Mouse (Mus musculus) midbrain, embryonic 15.5 days (tissue): ENCODE data around the gene Pitpnb. TPM values are rescaled to one million over a fixed set of nuclear protein-coding genes. Genes with fewer than 3 reads are reported as not detected.
A peak's percentile ranks its signal among the peaks of the same experiment; 100 is the strongest.

ENCODE experiments used
- ATAC-seq: fragments of 200-750 bp; cut with Nextera tagmentation; replicated peaks from 2 replicates; pipeline ENCODE4 v1.8.0; 2017; ENCODE audit warnings: moderate TSS enrichment
- H3K27ac ChIP-seq: fragments of 300-500 bp; sonication (generic); 2 replicates; pipeline ENCODE4 v1.5.1; 2015; ENCODE audit warnings: mild to moderate bottlenecking, inconsistent platforms
- H3K27me3 ChIP-seq: fragments of 300-500 bp; sonication (generic); replicated peaks from 2 replicates; pipeline ENCODE4 v1.6.1; 2015; ENCODE audit warnings: inconsistent platforms
- H3K36me3 ChIP-seq: fragments of 300-500 bp; sonication (generic); replicated peaks from 2 replicates; pipeline ENCODE4 v1.6.1; 2015; ENCODE audit warnings: inconsistent platforms
- H3K4me1 ChIP-seq: fragments of 300-500 bp; sonication (generic); 2 replicates; pipeline ENCODE4 v1.6.1; 2015; ENCODE audit warnings: inconsistent platforms
- H3K4me2 ChIP-seq: fragments of 300-500 bp; sonication (generic); 2 replicates; pipeline ENCODE4 v1.6.1; 2015; ENCODE audit warnings: inconsistent platforms, mild to moderate bottlenecking, moderate library complexity
- H3K4me3 ChIP-seq: fragments of 300-500 bp; sonication (generic); 2 replicates; pipeline ENCODE4 v1.5.1; 2015; ENCODE audit warnings: mild to moderate bottlenecking, inconsistent platforms
- H3K9ac ChIP-seq: fragments of 300-500 bp; sonication (generic); 2 replicates; pipeline ENCODE4 v1.6.1; 2015; ENCODE audit warnings: mild to moderate bottlenecking, inconsistent platforms
- H3K9me3 ChIP-seq: fragments of 300-500 bp; sonication (generic); 2 replicates; pipeline ENCODE4 v1.6.1; 2016; ENCODE audit warnings: inconsistent platforms
- WGBS: fragments of 180-500 bp; shearing (Covaris S2); methylation state at CpG from one replicate; pipeline ENCODE4 v1.1.7; 2015; ENCODE audit warnings: mixed read lengths; 5-methylcytosine and 5-hydroxymethylcytosine counted together
- polyA plus RNA-seq: library from polyadenylated mRNA; unstranded; fragments of >200 nt; fragmentation: Nextera tagmentation; extraction: Ambion mirVana; gene quantifications from 2 replicates; pipeline ENCODE4 v1.2.1, GENCODE M21; 2015

Gene Pitpnb
- polyA plus RNA-seq, 1 experiment from 2014 or later, result 98.0 TPM

DNA sequence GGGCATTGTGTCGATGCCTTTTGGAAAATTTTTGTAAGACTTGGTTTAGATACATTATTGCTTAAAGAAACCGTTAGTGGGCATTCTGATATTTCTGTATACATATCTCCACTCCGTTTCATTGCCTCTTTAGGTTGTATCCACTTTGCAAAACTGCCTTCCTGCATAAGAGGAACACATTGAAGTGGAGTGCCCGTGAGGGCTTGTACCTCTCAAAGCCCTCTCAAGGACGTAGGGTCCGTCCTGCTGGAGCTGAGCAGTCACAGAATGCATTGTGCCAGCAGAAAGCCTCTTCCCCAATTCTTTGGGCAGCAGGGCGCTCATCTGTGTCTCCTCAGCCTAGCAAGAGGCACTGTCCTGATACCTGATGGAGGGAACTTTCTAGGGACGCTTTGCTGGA lies 30.5 kb downstream of the Pitpnb start:
- ATAC-seq, result no peak
- H3K4me3 ChIP-seq, result no peak overlapping the region
- no peak overlapping the region for H3K4me2 ChIP-seq
- WGBS, result 87% methylated on average over 8 of the region's 8 CpGs
- H3K9ac ChIP-seq, result no peak overlapping the region
- H3K36me3 ChIP-seq, result peaks cover 22% of the 10 kb centered on the region
- peaks cover 8% of the 10 kb centered on the region for H3K4me1 ChIP-seq
- no peaks in the 10 kb centered on the region for H3K9me3 ChIP-seq
- no peak overlapping the region for H3K27ac ChIP-seq
- no peaks in the 10 kb centered on the region for H3K27me3 ChIP-seq

DNA sequence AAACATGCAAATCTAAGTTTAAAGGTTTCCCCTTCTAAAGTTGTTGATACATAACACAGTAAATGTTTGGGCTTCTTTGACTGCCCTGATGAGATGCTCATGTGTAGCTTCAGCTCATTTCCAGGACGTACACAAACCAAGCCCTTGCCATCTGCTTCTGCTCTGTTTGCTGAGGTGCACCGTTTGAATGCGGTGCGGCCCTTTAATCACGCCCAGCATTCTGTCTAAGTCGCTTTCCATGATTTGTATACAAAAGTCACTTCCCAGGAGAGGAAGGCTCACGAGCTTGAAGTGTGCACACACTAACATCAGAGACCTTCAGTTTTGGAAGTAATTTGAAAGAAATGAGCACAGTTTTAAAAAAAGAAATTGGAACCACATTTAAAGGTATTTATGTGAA lies 31.3 kb downstream of the Pitpnb start:
- H3K27ac ChIP-seq, result no peak overlapping the region
- peaks cover 15% of the 10 kb centered on the region for H3K36me3 ChIP-seq
- no peak for ATAC-seq
- no peak overlapping the region for H3K4me2 ChIP-seq
- H3K4me3 ChIP-seq, result no peak overlapping the region
- no peak overlapping the region for H3K9ac ChIP-seq
- peaks cover 15% of the 10 kb centered on the region for H3K4me1 ChIP-seq
- no peaks in the 10 kb centered on the region for H3K9me3 ChIP-seq
- no peaks in the 10 kb centered on the region for H3K27me3 ChIP-seq
- 52% methylated on average over 7 of the region's 7 CpGs for WGBS

DNA sequence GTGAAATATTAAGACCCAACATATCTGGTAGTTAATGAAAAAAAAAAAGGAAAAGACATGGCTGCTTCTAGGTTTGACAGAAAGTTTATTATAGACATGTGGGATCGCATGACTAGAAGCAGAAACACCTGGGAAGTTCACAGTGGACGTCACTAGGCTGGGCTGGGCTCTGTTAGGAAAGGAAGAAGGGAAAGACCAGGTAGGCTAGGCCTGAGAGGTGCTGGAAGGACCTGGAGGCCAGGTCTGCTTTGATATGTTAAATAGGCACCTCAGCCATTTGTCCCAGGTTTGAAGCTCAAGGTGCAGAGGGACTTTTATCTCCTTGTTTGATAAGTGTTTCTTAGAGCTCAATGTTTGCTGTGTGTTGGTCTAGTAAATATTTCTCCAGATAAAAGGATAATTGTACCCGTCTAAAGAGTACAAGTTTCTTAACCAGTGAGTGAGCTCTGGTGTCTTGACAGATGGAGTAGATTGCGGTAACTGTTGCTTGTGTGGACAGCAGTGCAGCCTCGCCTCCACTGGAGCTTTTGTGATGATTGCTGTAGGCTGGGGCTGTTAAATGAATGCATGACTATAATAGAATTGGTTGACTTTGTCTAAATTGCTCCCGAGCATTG lies 33.0 kb downstream of the Pitpnb start:
- Histone ChIP-seq H3K27me3 (no peaks in the 10 kb centered on the region), H3K4me1 (peaks cover 32% of the 10 kb centered on the region), H3K4me2 (no peak overlapping the region), H3K36me3 (peaks cover 13% of the 10 kb centered on the region), H3K27ac (no peak overlapping the region), H3K4me3 (no peak overlapping the region), H3K9me3 (no peaks in the 10 kb centered on the region), H3K9ac (no peak overlapping the region)
- WGBS, result 68% methylated on average over 6 of the region's 6 CpGs
- no peak for ATAC-seq

DNA sequence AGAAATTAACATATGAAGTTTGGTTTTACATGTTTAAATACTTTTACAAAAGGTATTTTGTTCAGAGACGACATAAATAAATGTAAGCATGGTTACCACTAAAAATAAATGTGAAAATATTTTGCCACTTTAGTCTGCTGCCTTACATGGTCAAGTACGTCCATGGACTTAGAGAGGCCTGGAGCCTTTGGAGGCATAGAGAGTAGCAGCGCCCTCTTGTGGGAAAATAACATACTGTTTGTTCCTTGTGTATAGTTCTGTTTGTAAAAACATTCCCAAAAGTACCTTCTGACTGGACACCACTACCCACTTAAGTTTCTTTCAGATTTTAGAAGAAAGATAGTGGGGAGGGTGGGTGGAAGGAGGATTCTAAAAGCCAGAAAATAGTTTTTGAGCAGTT lies 34.0 kb downstream of the Pitpnb start:
- Histone ChIP-seq H3K27ac (no peak overlapping the region), H3K4me1 (peaks cover 42% of the 10 kb centered on the region), H3K36me3 (peaks cover 3% of the 10 kb centered on the region; the same call in 1 of the 2 replicates), H3K27me3 (no peaks in the 10 kb centered on the region), H3K9me3 (no peaks in the 10 kb centered on the region), H3K4me3 (no peak overlapping the region), H3K4me2 (no peak overlapping the region), H3K9ac (no peak overlapping the region)
- 40% methylated on average over 3 of the region's 3 CpGs for WGBS
- no peak for ATAC-seq

DNA sequence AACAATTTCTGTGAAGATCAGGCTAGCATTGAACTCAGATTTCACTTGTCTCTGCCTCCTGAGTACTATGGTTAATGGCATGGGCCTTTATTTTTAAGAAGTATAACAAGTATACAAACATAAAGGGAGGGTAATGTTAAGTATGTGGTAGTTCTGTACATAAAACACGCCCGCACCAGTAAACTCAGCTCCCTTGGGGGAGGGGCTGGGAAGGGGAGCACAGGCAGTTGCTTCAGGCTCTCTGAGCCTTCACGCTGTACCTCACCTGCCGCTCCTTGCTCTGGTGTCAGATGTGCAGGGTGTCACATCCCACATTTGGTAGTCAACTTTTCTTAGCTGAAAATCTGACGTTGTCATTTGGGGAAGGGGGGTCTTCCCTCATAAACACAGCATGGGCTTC lies 35.6 kb downstream of the Pitpnb start:
- Histone ChIP-seq H3K9ac (no peak overlapping the region), H3K27ac (peak overlapping the region; percentile 55), H3K4me2 (no peak overlapping the region), H3K36me3 (peaks cover 3% of the 10 kb centered on the region; the same call in 1 of the 2 replicates), H3K4me1 (peaks cover 44% of the 10 kb centered on the region), H3K9me3 (no peaks in the 10 kb centered on the region), H3K27me3 (no peaks in the 10 kb centered on the region), H3K4me3 (no peak overlapping the region)
- 56% methylated on average over 5 of the region's 5 CpGs for WGBS
- ATAC-seq, result no peak

DNA sequence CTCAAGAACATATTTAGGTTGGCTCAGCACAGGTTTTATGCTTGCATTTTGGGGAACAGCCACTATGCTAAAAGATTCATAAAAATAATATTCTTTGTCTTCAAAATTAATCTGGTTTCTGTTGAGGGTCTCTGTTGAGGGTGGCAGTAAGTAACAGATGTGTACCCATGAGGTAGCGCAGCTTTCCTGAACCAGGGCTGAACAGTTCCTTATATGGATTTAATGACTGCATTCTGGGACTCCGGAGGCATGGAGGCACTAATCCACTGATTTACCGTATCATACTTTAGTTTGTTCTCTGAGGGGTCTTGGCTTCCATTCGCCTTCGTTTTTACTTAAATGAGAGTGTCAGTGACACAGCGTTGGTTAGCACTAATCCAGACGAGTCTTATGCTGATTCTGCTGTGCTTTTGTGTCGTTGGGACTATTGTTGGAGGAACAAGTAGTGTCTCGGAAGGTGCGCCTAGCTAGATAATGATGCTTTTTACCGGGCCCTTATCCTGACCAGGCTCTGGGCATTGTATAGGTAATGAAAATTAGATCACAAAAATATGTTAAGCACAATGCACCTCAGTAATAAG lies 37.5 kb downstream of the Pitpnb start:
- peaks cover 9% of the 10 kb centered on the region; the same call in 1 of the 2 replicates for H3K36me3 ChIP-seq
- H3K4me2 ChIP-seq, result no peak overlapping the region
- H3K4me3 ChIP-seq, result no peak overlapping the region
- H3K27me3 ChIP-seq, result no peaks in the 10 kb centered on the region
- 18% methylated on average over 11 of the region's 11 CpGs for WGBS
- no peaks in the 10 kb centered on the region for H3K9me3 ChIP-seq
- ATAC-seq, result peak; percentile 65; the same call in 1 of the 2 replicates
- no peak overlapping the region for H3K9ac ChIP-seq
- peak overlapping the region; percentile 79 for H3K27ac ChIP-seq
- peaks cover 44% of the 10 kb centered on the region for H3K4me1 ChIP-seq

DNA sequence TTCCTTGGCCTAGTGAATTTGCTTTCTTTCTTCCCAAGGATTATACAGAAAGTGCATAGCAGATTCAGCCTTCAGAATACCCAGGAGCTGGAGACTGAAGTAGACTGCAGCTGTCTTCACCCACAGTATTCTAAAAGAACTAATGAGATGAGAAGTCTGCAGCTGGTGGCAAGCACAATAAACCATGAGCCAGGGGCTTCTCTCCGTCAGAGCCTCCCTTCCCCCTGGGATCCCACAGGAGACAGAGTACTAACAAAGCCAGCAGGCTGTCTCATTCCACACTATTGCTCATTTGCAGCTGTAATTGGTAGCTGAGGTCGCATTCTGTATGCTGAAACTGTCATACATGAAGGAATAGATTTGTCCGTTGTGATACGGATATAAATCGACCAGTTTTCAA lies 38.0 kb downstream of the Pitpnb start:
- Histone ChIP-seq H3K27me3 (no peaks in the 10 kb centered on the region), H3K4me1 (peaks cover 44% of the 10 kb centered on the region), H3K9ac (no peak overlapping the region), H3K36me3 (peaks cover 9% of the 10 kb centered on the region; the same call in 1 of the 2 replicates), H3K4me2 (no peak overlapping the region), H3K9me3 (no peaks in the 10 kb centered on the region), H3K4me3 (no peak overlapping the region), H3K27ac (peak overlapping the region; percentile 79)
- 18% methylated on average over 5 of the region's 5 CpGs for WGBS
- peak; percentile 89 for ATAC-seq

DNA sequence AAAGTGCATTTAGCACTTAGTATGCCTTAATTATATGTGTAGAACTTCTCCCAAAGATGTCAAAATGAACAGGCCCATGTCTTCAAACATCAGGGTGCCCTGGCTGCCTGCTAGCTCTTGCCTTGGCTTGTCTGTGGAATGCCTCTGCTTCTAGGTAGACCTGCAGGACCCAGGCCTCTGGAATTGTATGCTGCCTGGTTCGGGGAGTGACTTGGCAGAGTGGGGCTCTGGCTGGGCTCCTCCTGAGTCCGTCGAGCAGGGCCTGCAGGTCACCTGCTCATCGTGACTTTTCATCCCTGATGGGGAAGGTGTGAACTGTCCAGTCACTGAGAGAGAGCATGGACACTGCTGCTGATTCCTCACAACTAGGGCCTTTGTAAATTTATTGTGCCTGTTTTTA lies 45.1 kb downstream of the Pitpnb start:
- no peak overlapping the region for H3K27ac ChIP-seq
- H3K36me3 ChIP-seq, result peaks cover 21% of the 10 kb centered on the region
- no peak overlapping the region for H3K9ac ChIP-seq
- H3K27me3 ChIP-seq, result no peaks in the 10 kb centered on the region
- WGBS, result 92% methylated on average over 4 of the region's 4 CpGs
- H3K9me3 ChIP-seq, result no peaks in the 10 kb centered on the region
- ATAC-seq, result no peak
- H3K4me3 ChIP-seq, result no peak overlapping the region
- H3K4me2 ChIP-seq, result no peak overlapping the region
- no peaks in the 10 kb centered on the region for H3K4me1 ChIP-seq

DNA sequence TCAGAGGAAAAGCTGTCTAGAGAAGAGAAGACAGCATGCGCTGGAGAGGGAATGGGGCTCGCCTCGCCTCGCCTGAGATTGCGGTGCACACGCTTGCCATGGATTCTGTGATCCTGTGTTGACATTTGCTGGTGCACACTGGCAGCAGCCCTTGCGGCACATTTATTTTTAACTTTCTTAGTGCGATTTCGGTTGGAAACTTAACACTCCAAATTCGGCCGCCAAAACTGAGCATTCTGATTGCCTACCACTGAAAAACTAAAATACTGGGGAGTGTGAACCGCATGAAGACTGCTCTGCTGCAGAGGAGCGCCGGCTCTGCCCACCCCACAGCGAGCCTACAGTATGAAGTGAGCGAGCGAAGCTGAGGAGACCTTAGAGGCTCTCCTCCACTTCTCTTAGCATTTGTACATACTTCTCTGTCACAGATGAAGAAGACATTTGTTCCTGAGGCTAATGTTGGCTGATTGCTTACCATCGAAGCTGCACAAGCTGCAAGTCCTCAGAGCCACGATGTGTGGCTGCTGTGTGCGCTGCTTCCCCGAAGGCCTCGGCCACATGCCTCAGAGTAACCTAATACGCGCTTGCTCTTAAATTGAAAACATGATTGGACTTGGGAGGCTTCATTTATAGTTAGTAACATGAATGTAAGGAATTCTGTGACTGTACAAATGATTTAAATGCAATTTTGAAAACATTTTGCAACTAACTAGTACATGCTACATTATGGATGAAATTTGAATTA lies 45.9 kb downstream of the Pitpnb start:
- no peak overlapping the region for H3K4me3 ChIP-seq
- H3K27ac ChIP-seq, result no peak overlapping the region
- H3K9ac ChIP-seq, result no peak overlapping the region
- no peaks in the 10 kb centered on the region for H3K4me1 ChIP-seq
- H3K4me2 ChIP-seq, result no peak overlapping the region
- no peaks in the 10 kb centered on the region for H3K9me3 ChIP-seq
- H3K36me3 ChIP-seq, result peaks cover 27% of the 10 kb centered on the region
- no peaks in the 10 kb centered on the region for H3K27me3 ChIP-seq
- 93% methylated on average over 24 of the region's 24 CpGs for WGBS
- ATAC-seq, result no peak

DNA sequence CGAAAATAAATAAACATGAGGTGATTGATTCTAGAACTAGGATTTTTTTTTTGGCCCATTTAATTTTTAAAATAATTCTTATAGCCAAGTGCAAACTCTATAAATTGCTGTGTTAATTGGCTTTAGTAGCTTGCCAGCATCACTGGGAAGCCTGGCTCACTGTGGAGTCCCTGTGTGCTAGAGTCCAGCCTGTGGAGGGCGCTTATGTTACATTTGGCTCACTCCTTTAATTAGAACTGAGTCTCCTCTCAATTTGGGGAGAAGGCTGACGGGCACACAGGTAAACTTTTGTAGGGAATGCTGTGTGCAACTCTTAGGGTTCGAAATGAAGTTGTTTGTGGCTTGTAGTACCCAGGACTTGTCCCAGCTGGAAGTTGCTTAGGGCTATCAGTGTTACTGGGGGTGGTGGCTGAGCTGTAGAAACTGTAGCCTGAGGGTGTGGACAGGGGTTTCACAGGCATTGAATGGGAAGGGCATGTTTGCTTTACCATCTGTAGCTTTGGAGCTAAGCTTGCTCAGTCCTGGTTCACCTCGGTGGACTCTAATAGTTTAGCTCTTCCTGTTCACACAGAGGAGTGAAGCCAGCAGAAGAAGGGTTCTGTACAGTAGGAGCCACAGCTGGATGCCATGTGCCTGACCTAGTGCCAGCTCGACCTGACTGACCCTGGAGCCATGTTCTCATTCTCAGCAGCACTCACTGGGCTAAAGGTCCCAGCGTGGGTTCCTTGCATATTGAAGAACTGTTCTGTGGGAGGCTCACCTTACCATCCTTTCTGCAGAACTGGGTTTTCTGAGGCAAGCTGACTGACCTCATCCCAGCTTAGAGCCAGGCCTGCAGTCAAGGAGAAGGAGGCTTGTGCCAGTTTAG lies 47.8 kb downstream of the Pitpnb start:
- no peaks in the 10 kb centered on the region for H3K9me3 ChIP-seq
- H3K4me1 ChIP-seq, result no peaks in the 10 kb centered on the region
- no peak overlapping the region for H3K4me3 ChIP-seq
- ATAC-seq, result no peak
- WGBS, result 84% methylated on average over 7 of the region's 7 CpGs
- no peak overlapping the region for H3K4me2 ChIP-seq
- H3K9ac ChIP-seq, result no peak overlapping the region
- no peaks in the 10 kb centered on the region for H3K27me3 ChIP-seq
- peaks cover 25% of the 10 kb centered on the region for H3K36me3 ChIP-seq
- no peak overlapping the region for H3K27ac ChIP-seq

DNA sequence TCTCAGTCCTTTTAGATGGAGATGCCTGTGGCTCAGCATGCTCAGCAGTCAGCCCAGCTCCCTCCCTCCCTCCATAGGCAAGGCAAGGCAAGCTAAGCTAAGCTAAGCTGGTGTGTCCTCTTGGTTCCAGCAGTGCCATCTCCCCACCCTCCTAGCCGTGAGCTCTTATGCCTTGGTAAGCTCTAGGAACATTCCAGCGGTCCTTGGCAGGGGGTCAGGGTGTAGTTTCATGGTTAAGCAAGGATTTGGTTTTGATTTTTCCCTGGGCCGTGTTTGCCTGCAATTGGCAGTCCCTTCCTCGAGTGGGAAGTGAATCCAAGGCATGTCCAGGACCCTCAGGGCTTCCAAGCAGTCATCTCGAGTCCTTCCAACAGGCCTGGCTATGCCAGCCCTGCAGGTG lies 52.8 kb downstream of the Pitpnb start:
- Histone ChIP-seq H3K27ac (no peak overlapping the region), H3K9ac (no peak overlapping the region), H3K9me3 (no peaks in the 10 kb centered on the region), H3K36me3 (peaks cover 39% of the 10 kb centered on the region), H3K4me3 (no peak overlapping the region), H3K4me1 (no peaks in the 10 kb centered on the region), H3K4me2 (no peak overlapping the region), H3K27me3 (no peaks in the 10 kb centered on the region)
- no peak for ATAC-seq
- 91% methylated on average over 5 of the region's 5 CpGs for WGBS

DNA sequence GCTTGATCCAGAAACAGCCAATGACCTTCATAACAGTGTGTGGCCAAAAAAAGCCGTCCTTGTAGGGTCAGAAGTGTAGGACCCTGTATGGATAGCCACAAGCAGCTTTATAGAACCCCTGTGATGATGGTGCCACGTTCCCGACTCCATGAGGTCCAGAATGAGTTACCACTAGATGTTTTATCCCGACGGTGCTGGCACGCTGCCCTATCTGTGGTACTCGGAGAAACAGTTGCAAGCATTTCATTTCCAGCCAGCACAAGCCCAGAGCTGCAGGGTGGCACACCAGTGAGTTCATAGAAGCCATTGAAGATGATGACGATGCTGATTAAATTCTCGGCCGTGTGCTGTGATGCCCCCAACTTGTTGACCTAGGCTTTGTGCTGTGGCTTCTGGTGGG lies 60.3 kb downstream of the Pitpnb start:
- no peaks in the 10 kb centered on the region for H3K27me3 ChIP-seq

More for the DNA sequence above, 60.3 kb downstream of the Pitpnb start:
- Histone ChIP-seq H3K27ac (no peak overlapping the region), H3K9ac (no peak overlapping the region), H3K4me3 (no peak overlapping the region), H3K36me3 (peaks cover 12% of the 10 kb centered on the region), H3K4me2 (no peak overlapping the region), H3K4me1 (peaks cover 33% of the 10 kb centered on the region), H3K9me3 (no peaks in the 10 kb centered on the region)
- ATAC-seq, result no peak
- WGBS, result 76% methylated on average over 10 of the region's 10 CpGs
